Mouse (Mus musculus) embryonic facial prominence, embryonic 14.5 days (tissue): ENCODE measurements around the gene Twist2. TPM values are rescaled to one million over a fixed set of nuclear protein-coding genes. Genes with fewer than 3 reads are reported as not detected.

Experiments
- ATAC-seq: fragments of 200-750 bp; cut with Nextera tagmentation; 2 replicates; pipeline ENCODE4 v1.8.0; 2017; ENCODE audit warnings: low read depth, moderate number of reproducible peaks, moderate TSS enrichment
- DNase-seq: peaks from one replicate; pipeline ENCODE4 v3.0.0-alpha.2; 2015; ENCODE audit warnings: low spot score
- H3K27ac ChIP-seq: fragments of 300-500 bp; sonication (generic); replicated peaks from 2 replicates; pipeline ENCODE4 v1.5.1; 2014; ENCODE audit warnings: low read depth, mild to moderate bottlenecking, low read length, moderate library complexity
- H3K27me3 ChIP-seq: fragments of 300-500 bp; sonication (generic); replicated peaks from 2 replicates; pipeline ENCODE4 v1.6.1; 2014; ENCODE audit warnings: low read length; ENCODE audit not compliant: control insufficient read depth, insufficient read depth
- H3K36me3 ChIP-seq: fragments of 300-500 bp; sonication (generic); 2 replicates; pipeline ENCODE4 v1.6.1; 2014; ENCODE audit warnings: low read length, mixed read lengths; ENCODE audit not compliant: control insufficient read depth, insufficient read depth
- H3K4me1 ChIP-seq: fragments of 300-500 bp; sonication (generic); 2 replicates; pipeline ENCODE4 v1.6.1; 2014; ENCODE audit warnings: antibody characterized with exemption, low read length; ENCODE audit not compliant: control insufficient read depth, insufficient read depth
- H3K4me2 ChIP-seq: fragments of 300-500 bp; sonication (generic); 2 replicates; pipeline ENCODE4 v1.6.1; 2014; ENCODE audit warnings: low read depth, mild to moderate bottlenecking, low read length, moderate library complexity, mixed read lengths
- H3K4me3 ChIP-seq: fragments of 300-500 bp; sonication (generic); 2 replicates; pipeline ENCODE4 v1.5.1; 2014; ENCODE audit warnings: low read depth, mild to moderate bottlenecking, low read length
- H3K9ac ChIP-seq: fragments of 300-500 bp; sonication (generic); 2 replicates; pipeline ENCODE4 v1.6.1; 2014; ENCODE audit warnings: low read depth, mild to moderate bottlenecking, low read length, moderate library complexity, mixed read lengths
- H3K9me3 ChIP-seq: fragments of 300-500 bp; sonication (generic); 2 replicates; pipeline ENCODE4 v1.6.1; 2016; ENCODE audit warnings: low read length; ENCODE audit not compliant: control insufficient read depth
- WGBS: fragments of 180-500 bp; shearing (Covaris S2); extraction: QIAGEN DNeasy Blood & Tissue Kit; methylation state at CpG from one replicate; pipeline ENCODE4 v1.1.7; 2014; 5-methylcytosine and 5-hydroxymethylcytosine counted together
- polyA plus RNA-seq: library from polyadenylated mRNA; unstranded; fragments of >200 nt; fragmentation: Nextera tagmentation; extraction: Ambion mirVana; gene quantifications from 2 replicates; pipeline ENCODE4 v1.2.1, GENCODE M21; 2014

Twist2 gene
- polyA plus RNA-seq, 1 experiment from 2014 or later: 46.4 TPM

DNA sequence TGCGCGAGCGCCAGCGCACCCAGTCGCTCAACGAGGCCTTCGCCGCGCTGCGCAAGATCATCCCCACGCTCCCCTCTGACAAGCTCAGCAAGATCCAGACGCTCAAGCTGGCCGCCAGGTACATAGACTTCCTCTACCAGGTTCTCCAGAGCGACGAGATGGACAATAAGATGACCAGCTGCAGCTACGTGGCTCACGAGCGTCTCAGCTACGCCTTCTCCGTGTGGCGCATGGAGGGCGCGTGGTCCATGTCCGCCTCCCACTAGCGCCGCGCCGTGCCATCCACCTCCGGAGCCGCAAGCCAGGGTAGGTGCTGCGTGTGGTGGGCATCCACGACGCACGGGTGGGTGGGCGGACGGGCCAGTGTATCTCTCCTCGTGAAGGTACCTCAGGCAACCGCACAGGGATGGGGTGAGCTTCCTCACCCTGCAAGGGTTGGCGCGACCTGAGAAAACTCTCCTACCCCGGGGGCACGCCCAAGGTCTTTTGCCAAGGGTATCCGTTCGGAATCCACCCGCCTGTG lies 644 bp downstream of the Twist2 start:
- Histone ChIP-seq H3K27me3 (peaks cover 36% of the 10 kb centered on the region), H3K4me1 (peaks cover 8% of the 10 kb centered on the region), H3K9ac (peak overlapping the region; percentile 74), H3K36me3 (no peaks in the 10 kb centered on the region), H3K4me3 (peak overlapping the region; percentile 71), H3K4me2 (peak overlapping the region; percentile 88), H3K9me3 (no peaks in the 10 kb centered on the region), H3K27ac (peak overlapping the region; percentile 91)
- DNase-seq (no peak), ATAC-seq (0 out of 2 replicates have a peak, but pooled peaks have one; percentile 27)
- WGBS: 1% methylated on average over 36 of the region's 45 CpGs

DNA sequence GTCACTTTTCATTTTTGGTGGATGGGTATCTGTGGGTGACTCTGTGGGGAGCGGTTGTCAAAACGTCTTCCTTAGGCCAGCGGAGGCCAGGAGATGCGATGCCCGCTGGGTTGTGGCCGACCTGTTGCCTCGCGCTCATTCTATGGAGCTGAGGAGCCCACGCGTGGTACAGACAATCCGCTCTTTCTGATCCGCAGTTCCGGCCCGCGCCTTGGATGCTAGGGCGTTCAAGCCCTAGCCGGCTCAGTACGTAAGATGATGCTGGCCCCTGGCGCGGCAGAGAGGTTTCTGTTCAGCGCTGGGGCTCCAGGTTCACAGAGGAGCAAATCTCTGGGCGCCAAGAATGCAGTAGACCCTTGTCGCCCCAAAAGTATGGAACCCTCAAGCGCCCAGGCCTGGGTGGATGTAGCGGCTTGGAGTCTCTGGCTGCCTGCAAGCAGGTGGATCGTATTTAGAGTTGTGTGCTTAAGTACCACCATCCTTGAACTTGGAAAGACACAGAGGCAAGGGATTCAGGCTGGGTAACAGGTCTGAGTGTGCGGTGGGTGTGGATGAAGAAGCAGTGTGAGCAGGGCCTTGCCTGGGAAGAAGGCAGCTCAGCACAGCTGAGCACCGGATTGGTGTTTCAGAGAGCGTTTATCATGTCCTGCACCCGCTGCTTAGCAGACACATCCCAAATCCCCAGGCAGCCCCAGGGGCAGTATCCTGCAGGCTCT lies 1.3 kb downstream of the Twist2 start:
- peak overlapping the region; percentile 74 for H3K9ac ChIP-seq
- H3K4me2 ChIP-seq: peak overlapping the region; percentile 88
- H3K27ac ChIP-seq: peak overlapping the region; percentile 91
- 6% methylated on average over 30 of the region's 30 CpGs for whole genome bisulfite sequencing
- DNase-seq (no peak), ATAC-seq (no peak)
- H3K36me3 ChIP-seq: no peaks in the 10 kb centered on the region
- H3K4me3 ChIP-seq: peak overlapping the region; percentile 71
- H3K27me3 ChIP-seq: peaks cover 36% of the 10 kb centered on the region
- no peaks in the 10 kb centered on the region for H3K9me3 ChIP-seq
- H3K4me1 ChIP-seq: peaks cover 8% of the 10 kb centered on the region

DNA sequence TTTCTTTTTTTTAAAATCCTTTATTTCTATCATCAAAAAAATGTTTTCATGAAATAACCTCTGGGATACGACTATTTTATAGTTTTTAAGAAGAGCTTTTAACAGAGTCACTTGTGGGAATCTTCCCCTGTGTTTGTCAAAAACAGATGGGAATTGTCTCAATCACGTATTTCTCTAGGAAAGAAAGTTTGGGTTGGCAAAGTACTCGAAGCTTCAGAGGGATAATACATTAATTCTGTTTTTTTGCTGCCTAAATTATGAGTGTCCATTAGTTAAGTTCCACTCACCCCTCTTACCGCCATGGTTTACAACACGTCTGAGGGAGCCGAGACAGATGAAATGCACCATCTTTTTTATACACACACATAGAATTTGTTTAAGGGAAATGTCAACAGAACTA lies 2.2 kb downstream of the Twist2 start:
- Histone ChIP-seq H3K9ac (peak overlapping the region; percentile 74), H3K4me3 (peak overlapping the region; percentile 71), H3K4me2 (peak overlapping the region; percentile 88), H3K9me3 (no peaks in the 10 kb centered on the region), H3K27me3 (peaks cover 36% of the 10 kb centered on the region), H3K4me1 (peaks cover 8% of the 10 kb centered on the region), H3K36me3 (no peaks in the 10 kb centered on the region), H3K27ac (peak overlapping the region; percentile 91)
- ATAC-seq (no peak), DNase-seq (no peak)
- WGBS: 42% methylated on average over 6 of the region's 6 CpGs

DNA sequence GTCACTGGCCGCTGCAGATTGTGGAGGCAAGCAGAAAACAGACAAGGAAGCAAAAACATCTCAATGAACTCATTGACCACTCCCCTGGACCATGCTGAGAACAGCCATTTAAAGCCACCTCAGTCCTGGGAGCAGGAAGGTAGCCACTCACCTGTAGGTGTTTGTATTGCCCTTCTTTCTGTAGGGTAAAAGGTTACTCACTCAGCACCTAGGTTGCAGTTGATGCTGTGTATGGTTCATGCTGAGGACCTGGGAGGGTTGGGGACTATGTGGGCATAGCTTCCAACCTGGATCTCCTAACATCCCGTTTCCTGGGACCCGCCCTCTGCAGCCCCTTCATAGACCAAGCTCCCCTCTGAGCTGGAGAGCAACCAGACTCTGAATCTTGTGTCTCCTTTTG lies 14.8 kb downstream of the Twist2 start:
- no peak overlapping the region for H3K9ac ChIP-seq
- no peaks in the 10 kb centered on the region for H3K27me3 ChIP-seq
- no peak for ATAC-seq
- DNase-seq: no peak
- H3K9me3 ChIP-seq: no peaks in the 10 kb centered on the region
- peaks cover 10% of the 10 kb centered on the region for H3K4me1 ChIP-seq
- H3K4me2 ChIP-seq: no peak overlapping the region
- WGBS: 70% methylated on average over 3 of the region's 3 CpGs
- H3K27ac ChIP-seq: no peak overlapping the region
- no peak overlapping the region for H3K4me3 ChIP-seq
- H3K36me3 ChIP-seq: no peaks in the 10 kb centered on the region

DNA sequence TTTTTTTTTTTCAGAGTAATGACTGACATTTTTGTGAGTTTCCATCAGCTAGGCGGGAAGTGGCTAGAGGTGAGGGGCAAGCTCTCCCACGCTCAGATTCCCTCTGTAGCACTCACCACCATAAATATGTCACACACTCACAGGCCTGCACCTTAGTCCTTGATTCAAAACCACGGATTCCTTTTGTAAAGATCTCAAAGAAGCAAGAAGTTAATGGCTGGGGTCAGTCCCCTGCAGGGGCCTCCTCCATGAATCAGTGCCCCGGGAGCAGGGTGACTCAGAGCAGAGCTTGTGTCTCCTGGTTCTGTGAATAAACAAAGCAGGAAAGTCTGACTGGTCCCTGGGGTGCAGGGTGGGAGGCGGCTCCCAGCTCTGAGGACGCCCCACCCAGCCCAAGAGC lies 15.3 kb downstream of the Twist2 start:
- no peak overlapping the region for H3K4me3 ChIP-seq
- no peak for ATAC-seq
- H3K4me1 ChIP-seq: peaks cover 10% of the 10 kb centered on the region
- no peaks in the 10 kb centered on the region for H3K27me3 ChIP-seq
- H3K36me3 ChIP-seq: no peaks in the 10 kb centered on the region
- no peak for DNase-seq
- no peak overlapping the region for H3K27ac ChIP-seq
- no peak overlapping the region for H3K9ac ChIP-seq
- 43% methylated on average over 6 of the region's 6 CpGs for WGBS
- no peaks in the 10 kb centered on the region for H3K9me3 ChIP-seq
- H3K4me2 ChIP-seq: no peak overlapping the region

DNA sequence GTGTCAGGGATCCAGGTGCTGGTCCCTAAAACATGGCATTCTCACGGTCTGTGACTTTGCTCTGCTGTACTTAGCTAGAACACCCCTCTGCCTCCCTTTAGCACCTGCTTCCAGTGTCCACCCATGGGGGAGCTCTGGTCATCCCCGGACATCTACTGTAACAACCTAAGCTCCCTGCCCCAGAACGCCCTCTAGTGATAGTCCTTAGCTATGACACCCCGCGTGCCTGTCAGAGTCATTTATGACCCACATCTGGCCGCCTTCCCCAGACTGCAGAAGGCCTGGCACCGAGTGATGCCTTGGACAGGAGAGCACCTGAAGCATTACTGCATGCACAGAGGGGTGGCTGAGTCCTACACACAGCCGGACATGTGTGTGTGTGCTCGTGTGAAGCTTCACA lies 18.0 kb downstream of the Twist2 start:
- Histone ChIP-seq H3K4me2 (no peak overlapping the region), H3K4me1 (peaks cover 16% of the 10 kb centered on the region), H3K27ac (no peak overlapping the region), H3K36me3 (no peaks in the 10 kb centered on the region), H3K27me3 (no peaks in the 10 kb centered on the region), H3K9ac (no peak overlapping the region), H3K4me3 (no peak overlapping the region), H3K9me3 (no peaks in the 10 kb centered on the region)
- ATAC-seq: no peak
- WGBS: 60% methylated on average over 9 of the region's 9 CpGs
- no peak for DNase-seq

DNA sequence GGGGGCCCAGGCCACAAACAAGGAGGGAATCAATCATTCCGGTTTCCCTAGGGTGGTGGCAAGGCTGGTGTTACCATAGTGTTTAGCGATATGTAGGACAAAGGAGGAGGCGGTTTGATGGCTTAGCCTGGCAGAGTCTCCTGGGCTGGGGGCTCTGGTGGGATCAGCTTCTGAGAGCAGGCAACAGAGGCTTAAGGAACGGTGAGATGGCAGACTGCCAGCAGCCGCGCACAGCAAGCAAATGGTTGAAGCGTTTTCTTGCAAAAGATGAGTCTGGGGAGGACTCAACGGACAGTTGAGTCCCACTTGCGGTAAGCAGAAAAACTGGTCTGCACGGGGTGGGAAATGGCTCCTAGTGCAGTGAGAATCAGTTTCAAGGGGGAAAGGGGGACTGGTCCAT lies 19.3 kb downstream of the Twist2 start:
- no peak overlapping the region for H3K4me3 ChIP-seq
- 46% methylated on average over 10 of the region's 10 CpGs for WGBS
- H3K27ac ChIP-seq: no peak overlapping the region
- DNase-seq (peak; percentile 47), ATAC-seq (no peak; the same call in 1 of the 2 replicates)
- no peaks in the 10 kb centered on the region for H3K9me3 ChIP-seq
- 0 out of 2 replicates have a peak overlapping the region, but pooled peaks have one; percentile 20 for H3K9ac ChIP-seq
- H3K4me2 ChIP-seq: 0 out of 2 replicates have a peak overlapping the region, but pooled peaks have one; percentile 0
- H3K36me3 ChIP-seq: no peaks in the 10 kb centered on the region
- peaks cover 22% of the 10 kb centered on the region for H3K4me1 ChIP-seq
- no peaks in the 10 kb centered on the region for H3K27me3 ChIP-seq

DNA sequence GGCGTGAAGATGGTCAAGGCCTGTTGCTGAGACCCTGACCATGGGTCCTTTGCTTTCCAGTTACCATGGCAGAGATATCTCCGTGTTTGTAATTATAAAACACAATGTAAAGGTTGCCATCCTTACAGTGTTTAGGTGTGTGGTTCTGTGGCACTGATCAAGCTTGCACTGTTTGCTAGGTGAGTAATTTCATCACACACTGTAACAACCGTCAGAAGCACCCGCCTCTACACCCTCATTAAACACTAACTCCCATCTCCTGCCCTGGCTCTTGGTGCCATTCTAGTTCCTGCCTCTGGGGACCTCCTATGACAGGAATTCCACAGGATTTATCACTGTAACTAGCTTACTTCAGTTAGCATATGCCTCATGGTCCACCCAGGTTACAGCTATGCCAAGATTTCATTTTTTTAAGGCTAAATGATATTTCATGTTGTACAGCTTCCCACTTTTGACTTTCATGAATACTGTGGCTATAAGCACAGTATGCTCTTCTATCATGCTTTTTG lies 21.1 kb downstream of the Twist2 start:
- Histone ChIP-seq H3K4me2 (no peak overlapping the region), H3K27ac (no peak overlapping the region), H3K36me3 (no peaks in the 10 kb centered on the region), H3K4me1 (peaks cover 25% of the 10 kb centered on the region), H3K9me3 (no peaks in the 10 kb centered on the region), H3K9ac (no peak overlapping the region), H3K27me3 (no peaks in the 10 kb centered on the region), H3K4me3 (no peak overlapping the region)
- DNase-seq (no peak), ATAC-seq (no peak)
- 83% methylated on average over 4 of the region's 4 CpGs for WGBS

DNA sequence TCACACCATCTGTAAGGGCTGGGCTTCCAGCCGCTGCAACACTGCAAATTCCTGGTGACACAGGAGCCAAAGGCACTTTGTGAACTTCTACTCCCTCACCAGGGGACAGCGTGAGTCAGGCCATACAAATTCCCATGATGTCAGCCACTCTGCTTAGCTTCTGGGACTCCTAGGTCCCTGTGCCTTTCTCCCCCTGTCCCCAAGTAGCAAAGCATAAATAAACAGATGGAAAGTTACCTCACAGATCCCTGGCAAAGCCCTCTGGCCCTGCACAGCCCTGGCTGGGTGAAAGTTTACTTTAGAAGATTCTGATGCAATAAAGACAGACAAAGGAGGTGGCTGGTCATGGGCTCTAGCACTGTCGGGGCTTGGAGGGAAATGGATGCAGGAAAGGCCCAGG lies 22.3 kb downstream of the Twist2 start:
- DNase-seq: no peak
- WGBS: 58% methylated on average over 3 of the region's 3 CpGs
- Histone ChIP-seq H3K27me3 (no peaks in the 10 kb centered on the region), H3K36me3 (no peaks in the 10 kb centered on the region), H3K9me3 (no peaks in the 10 kb centered on the region), H3K9ac (no peak overlapping the region), H3K27ac (no peak overlapping the region), H3K4me1 (peaks cover 25% of the 10 kb centered on the region), H3K4me2 (no peak overlapping the region), H3K4me3 (no peak overlapping the region)
- no peak for ATAC-seq
